Mouse (Mus musculus) brain, embryonic 18.5 days (tissue): ENCODE data around the gene Gm11983.
"Not testable (repeated sequence)": the region's sequence is repeated elsewhere in the genome, so short reads cannot be mapped to it uniquely, and the experiment has no call there.

Experiments
- DNase-seq: peaks from one replicate; pipeline ENCODE4 v3.0.0-alpha.2; 2012; ENCODE audit warnings: low read depth, low spot score

Gene Gm11983

GRCm38 (mm10) chr11:6837554-6837953 is at the start of gene Gm11983:
TSS of gene Gm11983 (minus strand) at chr11:6837654.
- no peak for DNase-seq

- DNase-seq: not testable (repeated sequence)
Observed at GRCm38 (mm10) chr11:6883045-6883444, 45.6 kb upstream of the Gm11983 start.

DNA sequence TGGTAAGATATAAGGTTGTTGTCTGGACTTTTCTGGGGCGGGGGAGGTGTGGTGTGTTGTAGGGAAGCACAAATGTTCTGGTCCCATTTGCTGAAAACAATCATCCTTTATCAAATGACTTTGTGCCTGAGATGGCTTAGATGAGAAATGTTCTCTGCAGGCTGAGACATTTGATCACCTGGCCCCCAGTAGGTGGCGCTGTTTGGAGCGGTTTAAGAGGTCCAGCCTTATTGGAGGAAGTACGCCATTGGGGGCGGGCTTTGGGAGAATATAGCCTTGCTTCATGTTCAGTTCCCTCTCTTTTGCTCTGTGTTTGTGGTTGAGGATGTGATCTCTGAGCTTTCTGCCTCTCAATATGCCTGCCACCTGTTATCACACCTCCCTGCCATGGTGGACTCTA is 44.2 kb upstream of the Gm11983 start:
- no peak for DNase-seq

GRCm38 (mm10) chr11:6877740-6878139 is 40.3 kb upstream of the Gm11983 start:
- no peak for DNase-seq

DNA sequence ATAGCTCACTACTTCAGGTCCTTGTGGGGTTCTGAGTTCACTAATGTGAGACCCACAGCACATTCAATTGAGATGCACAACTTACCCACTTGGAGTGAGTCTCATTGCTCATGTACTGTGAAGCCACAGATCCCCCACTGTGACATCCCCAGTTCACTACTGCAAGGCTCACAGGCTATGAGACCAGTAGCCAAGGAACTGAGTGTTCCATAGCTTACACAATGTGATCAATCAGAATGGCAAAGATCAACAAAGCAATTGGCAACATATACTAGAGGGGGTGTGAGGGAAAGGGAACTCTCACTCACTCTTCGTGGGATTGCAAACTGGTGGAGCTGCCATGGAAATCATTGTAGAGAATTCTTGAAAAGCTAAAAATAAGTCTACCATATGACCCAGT is 33.5 kb upstream of the Gm11983 start:
- no peak for DNase-seq

- DNase-seq: no peak
Observed at GRCm38 (mm10) chr11:6865536-6865935, 28.1 kb upstream of the Gm11983 start.

DNA sequence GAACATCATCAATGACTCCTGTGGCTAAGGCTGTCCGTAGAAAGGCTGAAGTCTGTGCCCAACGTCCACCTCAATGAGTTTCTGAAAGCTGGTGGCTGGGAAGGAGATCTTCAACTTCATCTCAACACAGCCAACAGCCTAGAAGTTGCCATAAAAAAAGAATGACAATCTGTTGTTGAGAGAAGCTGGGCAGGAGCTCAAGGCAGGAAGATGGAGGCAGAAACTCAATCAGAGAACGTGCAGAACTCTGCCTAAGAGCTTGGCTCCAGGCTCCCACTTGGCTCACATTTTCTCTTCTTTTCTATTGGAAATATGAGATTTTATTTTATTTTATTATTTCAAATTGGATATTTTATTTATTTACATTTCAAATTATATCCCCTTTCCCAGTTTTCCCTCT is 24.7 kb upstream of the Gm11983 start:
- DNase-seq: no peak

DNA sequence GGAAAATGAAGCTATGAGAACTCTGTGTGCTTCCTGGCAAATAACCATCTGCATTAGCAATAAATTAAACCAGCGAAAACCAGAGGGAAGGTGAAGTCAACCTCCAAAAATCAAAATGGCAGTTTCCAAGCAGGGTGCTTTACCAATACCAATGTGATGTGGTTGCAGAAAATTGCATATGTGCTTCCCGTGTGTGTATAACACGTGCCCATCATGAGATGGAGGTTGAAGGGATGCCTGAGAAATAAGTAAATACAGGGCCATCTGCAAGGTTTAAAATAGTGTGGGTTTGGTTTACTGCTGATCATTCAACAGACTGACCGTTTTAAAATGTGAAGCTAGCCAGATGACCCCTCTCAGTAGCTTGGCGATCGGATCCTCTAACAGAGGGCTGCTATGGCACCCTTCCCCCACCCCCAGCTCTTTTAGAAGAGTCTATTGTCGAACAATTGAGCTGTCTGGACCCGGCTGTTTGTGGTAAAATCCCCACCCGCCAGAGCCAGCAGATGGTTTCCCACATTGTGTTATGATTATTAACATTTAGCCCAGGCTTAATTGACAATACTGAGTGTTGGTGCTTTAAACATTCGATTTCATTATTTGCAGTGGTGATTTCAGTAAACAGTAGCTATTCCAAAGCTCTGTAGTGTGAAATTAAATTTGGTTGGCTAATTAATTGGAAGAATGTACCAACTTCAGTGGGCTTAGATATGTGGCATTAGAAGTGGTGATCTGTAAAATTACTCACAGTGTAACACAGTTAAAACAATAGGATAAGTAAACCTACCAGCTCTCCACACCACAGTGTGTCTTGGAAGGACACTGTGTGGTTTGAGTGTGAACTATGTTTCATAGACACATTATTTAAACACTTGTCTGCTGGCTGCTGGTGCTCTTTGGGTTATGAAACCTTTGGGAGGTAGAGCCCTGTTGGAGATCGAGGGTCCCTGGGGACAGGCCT is 22.7 kb upstream of the Gm11983 start:
- DNase-seq: peak; percentile 37

- no peak for DNase-seq
Observed at GRCm38 (mm10) chr11:6859096-6859495, 21.6 kb upstream of the Gm11983 start.

DNA sequence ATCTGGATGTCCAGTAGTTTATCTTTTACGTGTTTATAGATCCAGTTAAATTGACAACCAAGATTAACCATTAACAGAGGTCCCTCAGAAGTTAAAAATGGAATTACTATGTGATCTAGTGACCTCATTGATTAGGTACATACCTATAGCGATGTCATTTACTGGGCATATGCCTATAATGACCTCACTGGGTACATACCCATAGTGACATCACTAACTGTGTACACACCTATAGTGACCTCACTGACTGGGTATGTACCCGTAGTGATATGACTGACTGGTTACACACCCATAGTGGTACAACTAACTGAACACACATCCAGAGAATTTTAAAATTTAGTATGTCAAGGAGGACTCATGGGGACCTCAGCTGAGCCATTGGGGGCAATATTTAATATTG is 18.5 kb upstream of the Gm11983 start:
- no peak for DNase-seq

- not testable (repeated sequence) for DNase-seq
Observed at GRCm38 (mm10) chr11:6853366-6853765, 15.9 kb upstream of the Gm11983 start.

DNA sequence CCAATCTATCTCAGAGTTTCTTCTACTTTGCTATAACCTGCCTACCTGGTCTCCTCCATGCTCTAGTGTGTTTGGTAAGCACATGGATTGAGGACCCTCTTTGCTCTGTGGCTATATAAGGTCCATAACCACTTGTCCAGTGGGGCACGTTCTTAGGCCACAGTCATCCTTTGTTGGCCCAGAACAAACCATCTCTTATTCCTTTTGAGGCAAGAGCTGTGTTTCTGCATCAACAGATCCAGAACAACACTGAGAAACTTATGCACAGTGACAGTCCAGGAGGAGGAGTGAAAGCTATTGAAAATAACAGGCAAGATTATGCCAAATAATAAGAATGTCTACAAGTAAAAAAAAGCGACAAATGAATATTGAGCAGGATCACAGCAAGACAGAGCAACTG is 6.4 kb upstream of the Gm11983 start:
- DNase-seq: no peak

GRCm38 (mm10) chr11:6842160-6842559 is 4.7 kb upstream of the Gm11983 start:
- DNase-seq: no peak

DNA sequence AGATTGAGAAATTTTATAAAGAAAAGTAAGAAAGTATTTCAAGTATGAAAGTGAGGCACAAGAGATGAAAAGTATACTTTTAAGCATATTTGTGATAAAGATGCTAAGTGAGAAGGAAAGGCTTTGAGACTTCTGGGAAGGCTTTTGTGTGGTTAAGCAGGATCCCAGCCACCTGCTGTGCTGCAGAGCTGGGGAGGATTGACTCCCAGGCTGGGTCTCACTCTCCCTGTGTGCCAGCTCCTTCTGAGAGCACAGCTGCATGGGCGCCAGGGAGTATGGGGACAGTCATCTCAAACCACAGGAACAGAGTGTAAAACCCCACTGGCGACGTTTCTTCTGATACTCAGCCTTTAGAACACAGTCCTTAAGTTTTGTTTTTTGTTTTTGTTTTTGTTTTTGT is 3.3 kb upstream of the Gm11983 start:
- no peak for DNase-seq

GRCm38 (mm10) chr11:6834636-6835035 is 2.8 kb downstream of the Gm11983 start:
- no peak for DNase-seq

GRCm38 (mm10) chr11:6833731-6834130 is 3.7 kb downstream of the Gm11983 start:
- no peak for DNase-seq

DNA sequence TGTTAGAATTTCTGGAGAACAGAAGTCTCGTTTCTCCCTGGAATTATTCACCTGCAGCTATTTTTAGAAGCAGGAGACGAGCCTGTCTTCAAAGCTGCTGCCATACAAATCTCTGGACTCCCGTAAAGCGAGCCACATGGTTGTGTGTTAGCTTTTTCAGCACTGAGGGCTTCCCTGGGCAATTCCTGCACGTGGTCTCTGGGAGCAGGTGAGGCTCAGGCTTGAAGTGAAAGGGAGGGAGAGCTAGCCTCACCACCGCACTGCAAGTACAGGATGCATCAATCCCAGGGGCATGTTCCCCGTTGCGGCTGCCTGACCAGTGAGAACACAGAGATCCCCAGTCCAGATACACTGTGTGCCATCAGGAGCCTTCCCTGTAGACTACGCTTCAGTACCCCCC is 5.5 kb downstream of the Gm11983 start:
- DNase-seq: no peak

GRCm38 (mm10) chr11:6828196-6828595 is 9.3 kb downstream of the Gm11983 start:
- no peak for DNase-seq

DNA sequence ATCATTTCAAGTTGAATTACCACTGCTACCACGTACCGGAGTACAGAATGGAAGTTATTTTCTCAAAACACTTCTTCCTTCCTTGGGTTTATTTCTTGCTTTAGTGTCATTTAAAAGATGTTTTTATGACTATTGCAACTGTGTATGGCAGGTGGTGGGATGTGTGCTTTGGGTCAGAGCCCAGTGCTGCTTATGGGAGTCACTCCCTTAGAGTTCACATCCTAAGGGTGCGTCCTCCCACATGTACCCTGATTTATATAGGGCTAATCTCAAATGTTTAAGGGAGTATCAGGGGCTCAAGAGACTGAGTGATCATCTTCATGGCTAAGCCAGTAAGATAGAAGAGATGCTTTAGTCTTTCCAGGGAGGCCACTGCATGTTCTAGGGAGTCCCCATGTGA is 11.3 kb downstream of the Gm11983 start:
- DNase-seq: no peak

GRCm38 (mm10) chr11:6823176-6823575 is 14.3 kb downstream of the Gm11983 start:
- DNase-seq: no peak

DNA sequence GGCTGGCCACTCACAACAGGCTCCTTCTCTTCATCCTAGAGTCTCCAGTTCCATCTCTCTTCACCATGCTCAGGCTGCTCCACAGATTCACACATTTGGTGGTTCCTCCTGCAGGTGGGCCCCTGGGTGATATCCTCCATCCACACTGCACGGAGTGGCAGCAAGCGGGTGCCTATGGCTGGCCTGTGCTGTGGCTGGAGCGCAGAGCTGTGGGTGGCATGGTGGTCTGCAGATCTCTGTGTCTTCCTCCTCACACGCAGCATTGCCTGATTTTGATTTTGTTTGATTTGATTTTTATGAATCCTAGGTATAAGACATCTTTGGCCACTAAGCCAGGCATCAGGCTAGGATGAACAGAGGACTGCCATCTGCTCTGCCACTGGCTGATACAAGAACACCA is 23.0 kb downstream of the Gm11983 start:
- DNase-seq: no peak

DNA sequence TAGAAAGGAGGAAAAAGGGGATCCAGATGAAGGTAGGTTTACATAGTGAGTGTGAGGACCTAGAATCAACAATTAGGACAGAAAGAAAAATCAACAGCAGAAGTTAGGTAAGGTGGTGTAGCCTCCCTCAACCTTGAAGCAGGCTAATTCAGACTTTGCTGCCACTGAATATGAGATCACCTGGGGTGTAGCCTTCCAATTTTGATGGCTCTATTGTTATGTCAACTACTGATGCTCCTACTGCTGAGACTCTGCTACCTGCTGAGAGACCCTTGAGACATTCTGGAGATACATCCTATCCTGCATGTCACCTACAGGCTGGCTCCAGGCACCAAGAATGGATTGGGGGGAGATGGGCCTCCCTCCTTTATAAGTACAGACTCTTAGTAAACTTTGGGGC is 34.6 kb downstream of the Gm11983 start:
- DNase-seq: not testable (repeated sequence)

DNA sequence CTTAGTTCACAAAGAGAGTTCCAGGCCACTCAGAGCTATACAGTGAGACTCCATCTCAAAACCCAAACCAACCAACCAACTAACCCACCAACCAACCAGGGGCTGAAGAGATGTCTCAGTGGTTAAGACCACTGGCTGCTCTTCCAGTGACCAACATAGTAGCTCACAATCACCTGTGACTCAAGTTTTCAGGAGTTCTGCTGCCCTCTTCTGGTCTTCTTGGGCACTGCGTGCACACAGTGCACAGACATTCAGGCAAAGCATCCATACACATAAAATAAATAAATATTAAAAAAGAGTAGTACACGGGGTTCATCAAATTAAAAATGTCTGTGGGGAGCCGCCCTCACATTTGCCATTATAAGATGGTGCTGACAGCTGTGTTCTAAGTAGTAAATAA is 46.8 kb downstream of the Gm11983 start:
- DNase-seq: no peak
